Mouse (Mus musculus): ENCODE results near the gene Kalrn. TPM values are rescaled to one million over a fixed set of nuclear protein-coding genes. Genes with fewer than 3 reads are reported as not detected.

Gene Kalrn
- polyA plus RNA-seq, 2 experiments, result 8.8 to 11.7 TPM

DNA sequence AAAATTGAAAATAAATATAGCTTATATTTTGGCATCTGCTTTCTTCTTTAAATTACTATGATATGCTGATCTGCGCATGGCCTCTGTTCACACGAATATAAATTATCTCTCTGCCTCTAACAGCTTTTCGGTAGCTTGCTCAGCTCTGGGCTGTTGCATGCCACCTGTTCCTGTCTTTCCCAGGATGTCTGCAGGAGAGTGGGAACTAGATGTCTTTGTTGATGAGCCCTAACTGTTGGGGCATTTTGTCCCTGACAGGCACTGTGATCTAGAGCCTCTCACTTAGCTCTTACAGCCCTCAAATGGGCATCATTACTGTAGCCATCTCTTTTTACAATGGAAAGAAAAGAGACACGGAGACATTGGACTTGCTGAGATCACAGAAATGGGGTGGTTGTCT, 61.0 kb downstream of the Kalrn start:
- 84% methylated on average over 4 of the region's 4 CpGs for whole genome bisulfite sequencing
- no peak overlapping the region for H3K4me2 ChIP-seq (replicated peaks; ENCODE audit: low read depth, low read length, severe bottlenecking)
- H3K4me3 ChIP-seq (replicated peaks; ENCODE audit: low read length), result no peak overlapping the region
- no peak for ATAC-seq (ENCODE audit: low FRiP score, low read depth)
- no peaks in the 10 kb centered on the region for H3K9me3 ChIP-seq (ENCODE audit: control insufficient read depth, low read length)
- no peak overlapping the region for H3K9ac ChIP-seq (ENCODE audit: low read depth, low read length, severe bottlenecking)
- no peaks in the 10 kb centered on the region for H3K36me3 ChIP-seq (ENCODE audit: control insufficient read depth, insufficient read depth, low read length)
- no peak overlapping the region for H3K27ac ChIP-seq (replicated peaks; ENCODE audit: low read depth, low read length)
- no peak for DNase-seq (ENCODE audit: low spot score)
- TF ChIP-seq POLR2A (IDR thresholded peaks at IDR 0.05; ENCODE audit: borderline replicate concordance, extremely low read depth, insufficient read depth, insufficient read length), result no peak
- H3K27me3 ChIP-seq (ENCODE audit: control insufficient read depth, insufficient read depth, low read length), result no peaks in the 10 kb centered on the region
- peaks cover 4% of the 10 kb centered on the region; the same call in 1 of the 2 replicates for H3K4me1 ChIP-seq (ENCODE audit: control insufficient read depth, insufficient read depth, low read length)

GRCm38 (mm10) chr16:34508125-34508524, 65.2 kb downstream of the Kalrn start:
- H3K4me3 ChIP-seq (replicated peaks; ENCODE audit: low read length), result no peak overlapping the region
- no peaks in the 10 kb centered on the region for H3K9me3 ChIP-seq (ENCODE audit: control insufficient read depth, low read length)
- no peaks in the 10 kb centered on the region for H3K36me3 ChIP-seq (ENCODE audit: control insufficient read depth, insufficient read depth, low read length)
- no peak for DNase-seq (ENCODE audit: low spot score)
- H3K4me1 ChIP-seq (ENCODE audit: control insufficient read depth, insufficient read depth, low read length), result no peaks in the 10 kb centered on the region
- no peaks in the 10 kb centered on the region for H3K27me3 ChIP-seq (ENCODE audit: control insufficient read depth, insufficient read depth, low read length)
- no peak for ATAC-seq (ENCODE audit: low FRiP score, low read depth)
- no peak overlapping the region for H3K27ac ChIP-seq (replicated peaks; ENCODE audit: low read depth, low read length)
- no peak overlapping the region for H3K9ac ChIP-seq (ENCODE audit: low read depth, low read length, severe bottlenecking)
- 81% methylated on average over 1 of the region's 1 CpGs for WGBS
- no peak overlapping the region for H3K4me2 ChIP-seq (replicated peaks; ENCODE audit: low read depth, low read length, severe bottlenecking)
- no peak for TF ChIP-seq POLR2A (IDR thresholded peaks at IDR 0.05; ENCODE audit: borderline replicate concordance, extremely low read depth, insufficient read depth, insufficient read length)

- H3K27ac ChIP-seq (replicated peaks; ENCODE audit: low read depth, low read length), result no peak overlapping the region
- no peaks in the 10 kb centered on the region for H3K9me3 ChIP-seq (ENCODE audit: control insufficient read depth, low read length)
- H3K36me3 ChIP-seq (ENCODE audit: control insufficient read depth, insufficient read depth, low read length), result no peaks in the 10 kb centered on the region
- DNase-seq (ENCODE audit: low spot score) (no peak), ATAC-seq (ENCODE audit: low FRiP score, low read depth) (no peak)
- no peak overlapping the region for H3K4me3 ChIP-seq (replicated peaks; ENCODE audit: low read length)
- WGBS, result 72% methylated on average over 2 of the region's 2 CpGs
- no peak for TF ChIP-seq POLR2A (IDR thresholded peaks at IDR 0.05; ENCODE audit: borderline replicate concordance, extremely low read depth, insufficient read depth, insufficient read length)
- H3K27me3 ChIP-seq (ENCODE audit: control insufficient read depth, insufficient read depth, low read length), result no peaks in the 10 kb centered on the region
- H3K4me2 ChIP-seq (replicated peaks; ENCODE audit: low read depth, low read length, severe bottlenecking), result no peak overlapping the region
- H3K4me1 ChIP-seq (ENCODE audit: control insufficient read depth, insufficient read depth, low read length), result no peaks in the 10 kb centered on the region
- no peak overlapping the region for H3K9ac ChIP-seq (ENCODE audit: low read depth, low read length, severe bottlenecking)
Measured at GRCm38 (mm10) chr16:34506048-34506447, 67.3 kb downstream of the Kalrn start.

DNA sequence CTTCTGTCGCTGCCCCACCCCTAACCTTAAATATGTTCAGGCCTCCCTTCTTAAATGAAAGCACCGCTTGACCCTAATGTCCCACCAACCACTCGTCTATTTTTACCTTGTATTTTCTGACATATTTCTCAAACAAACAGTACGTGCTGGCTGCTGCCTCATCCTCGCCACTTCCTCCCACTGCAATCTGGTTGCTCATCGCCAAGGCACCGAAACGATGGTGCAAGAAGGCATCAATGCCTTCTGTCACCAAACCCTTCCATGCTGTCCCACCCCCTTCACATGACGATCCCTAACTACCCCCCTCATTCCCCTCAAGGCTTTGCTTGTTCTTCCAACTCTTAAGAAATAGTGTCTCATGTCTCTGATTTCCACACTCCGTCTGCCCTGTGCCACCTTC, 69.1 kb downstream of the Kalrn start:
- Histone ChIP-seq H3K4me2 (replicated peaks; ENCODE audit: low read depth, low read length, severe bottlenecking) (no peak overlapping the region), H3K4me1 (ENCODE audit: control insufficient read depth, insufficient read depth, low read length) (no peaks in the 10 kb centered on the region), H3K36me3 (ENCODE audit: control insufficient read depth, insufficient read depth, low read length) (no peaks in the 10 kb centered on the region)

GRCm38 (mm10) chr16:34502110-34502509, 71.2 kb downstream of the Kalrn start:
- no peak for ATAC-seq (ENCODE audit: low FRiP score, low read depth)

More for the DNA sequence above, 69.1 kb downstream of the Kalrn start:
- no peak for ATAC-seq (ENCODE audit: low FRiP score, low read depth)
- no peaks in the 10 kb centered on the region for H3K9me3 ChIP-seq (ENCODE audit: control insufficient read depth, low read length)
- no peak overlapping the region for H3K4me3 ChIP-seq (replicated peaks; ENCODE audit: low read length)
- 88% methylated on average over 10 of the region's 10 CpGs for WGBS
- no peak for TF ChIP-seq POLR2A (IDR thresholded peaks at IDR 0.05; ENCODE audit: borderline replicate concordance, extremely low read depth, insufficient read depth, insufficient read length)
- no peak overlapping the region for H3K27ac ChIP-seq (replicated peaks; ENCODE audit: low read depth, low read length)
- no peak for DNase-seq (ENCODE audit: low spot score)
- no peak overlapping the region for H3K9ac ChIP-seq (ENCODE audit: low read depth, low read length, severe bottlenecking)
- H3K27me3 ChIP-seq (ENCODE audit: control insufficient read depth, insufficient read depth, low read length), result no peaks in the 10 kb centered on the region

DNA sequence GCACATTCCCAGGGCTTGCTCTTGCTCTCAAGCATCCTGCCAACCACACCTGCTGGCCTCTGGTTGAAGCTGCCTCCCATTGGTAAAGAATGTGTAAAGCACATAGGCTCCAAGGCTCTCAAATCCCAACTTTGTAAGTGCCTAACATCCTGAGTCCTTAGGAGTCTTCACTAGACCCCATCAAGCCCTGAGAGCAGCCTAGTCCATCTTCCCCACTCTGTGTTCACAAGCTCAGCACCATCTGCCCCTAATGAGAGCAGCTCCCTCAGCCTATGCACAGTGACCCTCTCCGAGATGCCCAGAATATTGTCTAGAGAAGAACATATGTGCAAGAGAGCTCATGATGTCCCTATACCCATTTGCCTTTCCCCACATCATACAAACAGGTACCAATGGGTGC, 78.6 kb downstream of the Kalrn start:
- 70% methylated on average over 1 of the region's 1 CpGs for WGBS

More at GRCm38 (mm10) chr16:34502110-34502509, 71.2 kb downstream of the Kalrn start:
- Histone ChIP-seq H3K36me3 (ENCODE audit: control insufficient read depth, insufficient read depth, low read length) (no peaks in the 10 kb centered on the region), H3K27ac (replicated peaks; ENCODE audit: low read depth, low read length) (no peak overlapping the region), H3K9ac (ENCODE audit: low read depth, low read length, severe bottlenecking) (no peak overlapping the region), H3K4me1 (ENCODE audit: control insufficient read depth, insufficient read depth, low read length) (no peaks in the 10 kb centered on the region), H3K4me2 (replicated peaks; ENCODE audit: low read depth, low read length, severe bottlenecking) (no peak overlapping the region), H3K27me3 (ENCODE audit: control insufficient read depth, insufficient read depth, low read length) (no peaks in the 10 kb centered on the region), H3K4me3 (replicated peaks; ENCODE audit: low read length) (no peak overlapping the region), H3K9me3 (ENCODE audit: control insufficient read depth, low read length) (no peaks in the 10 kb centered on the region)
- TF ChIP-seq POLR2A (IDR thresholded peaks at IDR 0.05; ENCODE audit: borderline replicate concordance, extremely low read depth, insufficient read depth, insufficient read length), result no peak
- no peak for DNase-seq (ENCODE audit: low spot score)

More for the DNA sequence above, 78.6 kb downstream of the Kalrn start:
- Histone ChIP-seq H3K9ac (ENCODE audit: low read depth, low read length, severe bottlenecking) (no peak overlapping the region), H3K4me2 (replicated peaks; ENCODE audit: low read depth, low read length, severe bottlenecking) (no peak overlapping the region), H3K9me3 (ENCODE audit: control insufficient read depth, low read length) (no peaks in the 10 kb centered on the region), H3K27me3 (ENCODE audit: control insufficient read depth, insufficient read depth, low read length) (no peaks in the 10 kb centered on the region), H3K4me1 (ENCODE audit: control insufficient read depth, insufficient read depth, low read length) (peaks cover 18% of the 10 kb centered on the region), H3K4me3 (replicated peaks; ENCODE audit: low read length) (no peak overlapping the region), H3K27ac (replicated peaks; ENCODE audit: low read depth, low read length) (no peak overlapping the region), H3K36me3 (ENCODE audit: control insufficient read depth, insufficient read depth, low read length) (no peaks in the 10 kb centered on the region)
- no peak for TF ChIP-seq POLR2A (IDR thresholded peaks at IDR 0.05; ENCODE audit: borderline replicate concordance, extremely low read depth, insufficient read depth, insufficient read length)
- ATAC-seq (ENCODE audit: low FRiP score, low read depth), result no peak
- no peak for DNase-seq (ENCODE audit: low spot score)

Measured in limb, embryonic 14.5 days (tissue).